Comparison of ENCODE assay signal across 8 mouse cellular contexts in the genomic region with DNA sequence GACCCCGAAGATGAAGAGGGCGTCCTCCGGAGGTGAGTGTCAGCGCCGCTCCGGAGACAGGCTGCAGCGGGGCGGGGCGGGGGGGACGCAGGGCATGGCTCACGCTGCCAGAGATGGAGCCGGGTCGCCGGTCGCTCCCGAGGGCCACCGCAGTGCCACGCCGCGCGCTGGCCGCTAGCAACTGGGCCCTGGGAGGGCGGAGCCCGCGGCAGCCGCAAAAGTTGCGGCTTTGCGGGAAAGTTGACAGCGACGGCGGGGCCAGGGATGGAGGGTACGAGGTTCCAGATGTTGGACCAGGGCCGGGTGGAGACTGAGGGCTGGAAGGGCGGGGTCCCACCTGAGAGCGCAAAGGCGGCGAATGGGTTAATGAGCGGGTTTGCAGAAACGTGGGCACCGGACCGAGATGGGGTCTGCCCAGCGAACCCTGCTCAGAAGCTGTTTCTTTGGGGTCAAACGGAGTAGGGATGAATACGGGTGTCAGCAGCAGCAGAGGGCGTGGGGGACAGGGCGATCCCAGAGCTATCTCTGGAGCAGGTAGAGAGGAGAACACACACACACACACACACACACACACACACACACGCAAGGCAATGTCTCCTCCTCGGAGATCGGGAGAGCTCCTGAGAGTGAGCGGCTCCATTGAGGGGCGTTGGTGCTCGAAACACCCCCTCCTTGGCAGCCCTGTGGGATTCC. TPM values are rescaled to one million over a fixed set of nuclear protein-coding genes. Genes with fewer than 3 reads are reported as not detected.
DNase-seq lines count a peak whose midpoint lies in the region; ATAC-seq and TF ChIP-seq lines count a peak whose summit lies in the region.

No protein-coding gene starts in this region.

- no peak for TF ChIP-seq POLR2A in heart, adult 2 months (IDR thresholded peaks at IDR 0.05; ENCODE audit: insufficient read depth, low read depth, low read length)
- no peak for TF ChIP-seq POLR2A in myocyte (IDR thresholded peaks at IDR 0.05; ENCODE audit: insufficient read length, low read depth)

- H3K4me1 ChIP-seq in heart, adult 2 months (ENCODE audit: control insufficient read depth, insufficient read depth, low read length), result 0 out of 2 replicates have a peak, but pooled peaks cover 1% of the 10 kb centered on the region
- peaks cover 20% of the 10 kb centered on the region for H3K4me1 ChIP-seq in hindbrain, postnatal 0 days (ENCODE audit: insufficient read depth, low read length)

- H3ac ChIP-seq in myocyte (ENCODE audit: control insufficient read depth, insufficient read length), result peak overlapping the region; percentile 27

- ATAC-seq in hindbrain, postnatal 0 days, result peak; percentile 25

- peak in 1 of 2 experiments; percentile 18 for DNase-seq in heart, adult 2 months
- no peak for DNase-seq in heart, postnatal 25 days (ENCODE audit: low spot score)
- peak; percentile 7 for DNase-seq in urinary bladder, postnatal 25 days (ENCODE audit: low spot score)
- DNase-seq in urinary bladder, postnatal 4 days (ENCODE audit: low spot score in 2 of 2), result no peak
- DNase-seq in hindbrain, postnatal 0 days (ENCODE audit: low spot score), result peak; percentile 41
- no peak for DNase-seq in adrenal gland, postnatal 4 days (ENCODE audit: low spot score in 2 of 2)
- no peak for DNase-seq in lung, postnatal 14 days

- H3K4me2 ChIP-seq in hindbrain, postnatal 0 days (ENCODE audit: low read depth, low read length), result peak overlapping the region; percentile 91
- peak overlapping the region; percentile 30 for H3K4me2 ChIP-seq in myocyte (ENCODE audit: low read depth)

- no peaks in the 10 kb centered on the region for H3K9me3 ChIP-seq in hindbrain, postnatal 0 days (ENCODE audit: low read length)

- H3K79me2 ChIP-seq in heart, adult 2 months (replicated peaks; ENCODE audit: control insufficient read depth, insufficient read depth, low read length), result no peaks in the 10 kb centered on the region
- H3K79me2 ChIP-seq in myocyte (ENCODE audit: control insufficient read depth, insufficient read depth), result no peaks in the 10 kb centered on the region

- peak overlapping the region; percentile 40 for H3K4me3 ChIP-seq in heart, adult 2 months
- H3K4me3 ChIP-seq in hindbrain, postnatal 0 days (ENCODE audit: low read length), result peak overlapping the region; percentile 67
- H3K4me3 ChIP-seq in myocyte, result no peak overlapping the region

- TF ChIP-seq EP300 in heart, adult 2 months (IDR thresholded peaks at IDR 0.05; ENCODE audit: insufficient read depth, low read depth, low read length), result no peak

- intact Hi-C loops in heart, adult 2 months (cut with DNase I), result loop anchor here (1.0 to 5.0 kb wide), 2 partner anchors 44 to 84 kb away; no protein-coding TSS in a partner anchor
- intact Hi-C loops in heart, postnatal 25 days (cut with DNase I), result no loop called here

- no peak overlapping the region for H3K27ac ChIP-seq in heart, adult 2 months
- H3K27ac ChIP-seq in hindbrain, postnatal 0 days, result peak overlapping the region; percentile 75

- 5% methylated on average over 52 of the region's 52 CpGs for WGBS in heart, adult 2 months
- 2% methylated on average over 42 of the region's 52 CpGs for WGBS in hindbrain, postnatal 0 days

- H3K9ac ChIP-seq in heart, adult 2 months (ENCODE audit: low read depth, low read length), result peak overlapping the region; percentile 39
- peak overlapping the region; percentile 79 for H3K9ac ChIP-seq in hindbrain, postnatal 0 days (replicated peaks; ENCODE audit: low read length)

- no peaks in the 10 kb centered on the region for H3K36me3 ChIP-seq in heart, adult 2 months (ENCODE audit: control insufficient read depth, insufficient read depth, low read length)
- H3K36me3 ChIP-seq in hindbrain, postnatal 0 days (ENCODE audit: insufficient read depth, low read length), result no peaks in the 10 kb centered on the region
- H3K36me3 ChIP-seq in myocyte (ENCODE audit: control insufficient read depth, insufficient read depth), result no peaks in the 10 kb centered on the region

- no peak for TF ChIP-seq CTCF in heart, adult 2 months (IDR thresholded peaks at IDR 0.05)
- TF ChIP-seq CTCF in hindbrain, postnatal 0 days (IDR thresholded peaks at IDR 0.05; ENCODE audit: low read depth), result 0 out of 2 replicates have a peak, but pooled peaks have one; percentile 3

- no peaks in the 10 kb centered on the region; the same call in 1 of the 2 replicates for H3K27me3 ChIP-seq in heart, adult 2 months (ENCODE audit: control insufficient read depth, insufficient read depth, low read length)
- H3K27me3 ChIP-seq in hindbrain, postnatal 0 days (ENCODE audit: insufficient read depth, low read length), result no peaks in the 10 kb centered on the region
- H3K27me3 ChIP-seq in myocyte (ENCODE audit: control insufficient read depth, insufficient read depth, insufficient read length), result peaks cover 67% of the 10 kb centered on the region

TF ChIP-seq in myocyte, 11 proteins besides CTCF, POLR2A, EP300 and RAD21:
- no peak for TF ChIP-seq POLR2AphosphoS2 (IDR thresholded peaks at IDR 0.05; ENCODE audit: insufficient read length, low read depth)
- no peak for TF ChIP-seq MYOD1 (IDR thresholded peaks at IDR 0.05; ENCODE audit: control insufficient read depth in 1 of 3, insufficient read length in 2 of 3, low read depth in 2 of 3)
- no peak for TF ChIP-seq REST (IDR thresholded peaks at IDR 0.05; ENCODE audit: insufficient read depth, insufficient read length)
- no peak for TF ChIP-seq E2F4 (IDR thresholded peaks at IDR 0.05; ENCODE audit: insufficient read depth)
- no peak for TF ChIP-seq MAX (IDR thresholded peaks at IDR 0.05; ENCODE audit: low read depth)
- no peak for TF ChIP-seq MYOG (IDR thresholded peaks at IDR 0.05; ENCODE audit: control insufficient read depth in 1 of 3, insufficient read depth in 1 of 3, insufficient read length in 2 of 3, low read depth in 2 of 3)
- no peak for TF ChIP-seq USF1 (IDR thresholded peaks at IDR 0.05; ENCODE audit: low read depth)

RNA-seq across cellular contexts. Expression of a gene that starts 0.6 kb away (rescaled TPM):
- total RNA-seq in heart, adult 2 months (2021), result 1 to 10 TPM; 2.3 to 9.8 TPM
- polyA plus RNA-seq in heart, adult 2 months (2012; rRNA removed), result 31.9 and 57.8 TPM in 2 replicates
- 1 to 10 TPM; 9.1 to 9.9 TPM for total RNA-seq in heart, postnatal 25 days (2021)
- 38.2 and 55.7 TPM in 2 replicates for total RNA-seq in hindbrain, postnatal 0 days (2014; rRNA removed)
- 20.4 and 23.1 TPM in 2 replicates for polyA plus RNA-seq in hindbrain, postnatal 0 days (2015; fragmentation: Nextera tagmentation; extraction: Ambion mirVana)
- polyA plus RNA-seq in myocyte (2012; fragmentation: generic; extraction: Trizol), result 0.26 TPM
- total RNA-seq in adrenal gland, postnatal 4 days (2021), result under 1 TPM; 0.98 to 0.99 TPM

RNA-seq across cellular contexts. Expression of a gene that starts 38.0 kb away (rescaled TPM):
- total RNA-seq in heart, adult 2 months (2021), result 10 to 100 TPM; 18.8 to 23.4 TPM
- 46.7 and 57.9 TPM in 2 replicates for polyA plus RNA-seq in heart, adult 2 months (2012; rRNA removed)
- 10 to 100 TPM; 21.9 to 25.9 TPM for total RNA-seq in heart, postnatal 25 days (2021)
- 10.6 and 16.7 TPM in 2 replicates for total RNA-seq in hindbrain, postnatal 0 days (2014; rRNA removed)
- polyA plus RNA-seq in hindbrain, postnatal 0 days (2015; fragmentation: Nextera tagmentation; extraction: Ambion mirVana), result 7.4 and 8.7 TPM in 2 replicates
- 3.0 TPM for polyA plus RNA-seq in myocyte (2012; fragmentation: generic; extraction: Trizol)
- 10 to 100 TPM; 13.8 to 19.0 TPM for total RNA-seq in adrenal gland, postnatal 4 days (2021)

Comparison
In these comparisons a context has a peak if more than half of its experiments do, and no peak if none do; other contexts are left out.
1. DNase-seq: peak in urinary bladder, postnatal 25 days (single experiment) and hindbrain, postnatal 0 days (single experiment); none in heart, postnatal 25 days (single experiment), urinary bladder, postnatal 4 days (0 of 2), adrenal gland, postnatal 4 days (0 of 2) and lung, postnatal 14 days (single experiment).